Mouse (Mus musculus) embryonic facial prominence, embryonic 10.5 days (tissue): Measurements from ENCODE around the gene Elf2. TPM values are rescaled to one million over a fixed set of nuclear protein-coding genes. Genes with fewer than 3 reads are reported as not detected.
"Not testable (repeated sequence)": the region's sequence is repeated elsewhere in the genome, so short reads cannot be mapped to it uniquely, and the experiment has no call there.

Experiments
- DNase-seq: peaks from one replicate; pipeline ENCODE4 v3.0.0-alpha.2; 2017; ENCODE audit warnings: low spot score
- H3K27ac ChIP-seq: fragments of 300-500 bp; sonication (generic); replicated peaks from 2 replicates; pipeline ENCODE4 v1.5.1; 2016; ENCODE audit warnings: mild to moderate bottlenecking
- H3K27me3 ChIP-seq: fragments of 300-500 bp; sonication (generic); replicated peaks from 2 replicates; pipeline ENCODE4 v1.6.1; 2016; ENCODE audit warnings: low read depth, mild to moderate bottlenecking; ENCODE audit not compliant: poor library complexity, severe bottlenecking
- H3K36me3 ChIP-seq: fragments of 300-500 bp; sonication (generic); replicated peaks from 2 replicates; pipeline ENCODE4 v1.6.1; 2016; ENCODE audit warnings: mild to moderate bottlenecking, moderate library complexity
- H3K4me1 ChIP-seq: fragments of 300-500 bp; sonication (generic); 2 replicates; pipeline ENCODE4 v1.6.1; 2016
- H3K4me3 ChIP-seq: fragments of 300-500 bp; sonication (generic); 2 replicates; pipeline ENCODE4 v1.5.1; 2016; ENCODE audit warnings: mild to moderate bottlenecking, moderate library complexity
- H3K9me3 ChIP-seq: fragments of 300-500 bp; sonication (generic); 2 replicates; pipeline ENCODE4 v1.6.1; 2016; ENCODE audit warnings: mild to moderate bottlenecking
- WGBS: fragments of 180-500 bp; shearing (Covaris S2); methylation state at CpG from one replicate; pipeline ENCODE4 v1.1.7; 2016; 5-methylcytosine and 5-hydroxymethylcytosine counted together
- polyA plus RNA-seq: library from polyadenylated mRNA; unstranded; fragments of >200 nt; fragmentation: Nextera tagmentation; extraction: Ambion mirVana; gene quantifications from 2 replicates; pipeline ENCODE4 v1.2.1, GENCODE M21; 2016

Elf2 gene
- polyA plus RNA-seq, 1 experiment from 2014 or later: 49.2 TPM

DNA sequence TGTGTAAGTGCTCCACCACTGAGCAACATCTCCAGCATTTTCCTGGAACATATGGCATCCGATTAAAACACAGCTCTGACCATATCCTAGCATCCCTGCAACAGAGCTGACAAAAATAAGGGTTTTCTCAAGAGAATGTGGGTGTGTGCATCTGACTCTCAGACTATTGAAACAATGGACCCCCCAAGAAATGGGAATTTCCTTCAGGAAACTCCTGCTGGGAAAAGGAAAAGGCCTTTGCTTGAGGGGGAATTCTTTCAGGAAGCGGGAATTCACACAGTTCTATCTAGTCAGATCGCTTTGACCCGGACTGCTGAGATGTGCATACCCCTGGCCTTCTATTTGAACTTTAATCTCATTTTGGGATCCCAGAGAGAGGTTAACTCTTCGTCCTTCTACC, 116.9 kb downstream of the Elf2 start:
- Histone ChIP-seq H3K9me3 (0 out of 2 replicates have a peak, but pooled peaks cover 3% of the 10 kb centered on the region), H3K36me3 (peaks cover 4% of the 10 kb centered on the region; the same call in 1 of the 2 replicates), H3K4me3 (peak overlapping the region; percentile 93), H3K27ac (no peak overlapping the region), H3K27me3 (no peaks in the 10 kb centered on the region; the same call in 1 of the 2 replicates), H3K4me1 (peaks cover 42% of the 10 kb centered on the region)
- 12% methylated on average over 5 of the region's 5 CpGs for WGBS
- no peak for DNase-seq

DNA sequence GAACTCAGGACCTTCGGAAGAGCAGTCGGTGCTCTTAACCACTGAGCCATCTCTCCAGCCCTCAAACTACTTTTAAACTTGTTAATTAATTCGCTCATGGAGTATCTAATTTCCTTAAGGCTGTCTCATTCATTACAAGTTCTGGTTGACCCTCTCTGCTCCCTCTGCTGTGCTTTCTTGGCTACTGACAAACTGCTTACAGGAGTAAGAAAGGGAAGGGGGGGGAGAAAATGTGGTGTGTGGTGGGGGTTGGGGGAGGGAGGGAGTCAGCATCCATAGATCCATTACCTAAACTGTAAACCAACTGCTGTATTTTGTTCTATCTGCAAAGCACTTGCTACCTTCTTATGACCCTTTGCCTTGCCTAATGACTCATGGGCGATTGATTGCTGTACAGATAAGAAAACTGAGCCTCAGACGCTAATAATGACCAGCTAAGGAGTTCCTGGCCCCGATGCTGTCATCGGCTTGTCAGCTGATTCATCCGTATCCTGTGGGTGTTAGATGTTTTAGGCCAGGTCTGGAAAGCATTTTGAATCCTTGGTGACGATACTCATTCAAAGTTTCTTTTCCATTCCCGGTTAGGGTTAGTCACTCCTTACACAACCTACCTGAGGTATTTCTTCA, 117.5 kb downstream of the Elf2 start:
- peaks cover 42% of the 10 kb centered on the region for H3K4me1 ChIP-seq
- H3K27ac ChIP-seq: no peak overlapping the region
- no peak overlapping the region; the same call in 1 of the 2 replicates for H3K4me3 ChIP-seq
- H3K27me3 ChIP-seq: no peaks in the 10 kb centered on the region; the same call in 1 of the 2 replicates
- WGBS: 56% methylated on average over 10 of the region's 10 CpGs
- no peak for DNase-seq
- H3K36me3 ChIP-seq: 0 out of 2 replicates have a peak, but pooled peaks cover 3% of the 10 kb centered on the region
- 0 out of 2 replicates have a peak, but pooled peaks cover 3% of the 10 kb centered on the region for H3K9me3 ChIP-seq

DNA sequence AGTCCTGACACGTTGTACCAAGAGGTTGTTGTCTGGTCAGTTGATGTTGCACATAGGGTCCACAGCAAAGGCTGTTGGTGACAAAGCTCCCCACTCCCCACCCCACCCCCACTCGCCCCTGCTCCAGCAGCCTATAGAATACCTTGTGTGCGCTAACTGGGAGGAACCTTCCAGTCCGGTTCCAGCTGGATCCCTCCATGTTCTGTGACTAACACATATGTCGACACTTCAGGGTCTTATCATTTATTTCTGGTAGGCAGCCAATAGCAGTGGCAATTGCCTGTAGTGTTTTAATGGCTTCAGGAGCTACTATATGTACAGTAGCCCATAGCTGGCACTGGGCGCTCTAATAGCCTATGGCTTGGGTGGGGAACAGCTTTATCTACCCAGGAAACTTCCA, 118.2 kb downstream of the Elf2 start:
- Histone ChIP-seq H3K27ac (no peak overlapping the region), H3K27me3 (no peaks in the 10 kb centered on the region; the same call in 1 of the 2 replicates), H3K4me3 (no peak overlapping the region), H3K9me3 (0 out of 2 replicates have a peak, but pooled peaks cover 3% of the 10 kb centered on the region), H3K36me3 (0 out of 2 replicates have a peak, but pooled peaks cover 3% of the 10 kb centered on the region), H3K4me1 (peaks cover 42% of the 10 kb centered on the region)
- no peak for DNase-seq
- WGBS: 88% methylated on average over 6 of the region's 6 CpGs

DNA sequence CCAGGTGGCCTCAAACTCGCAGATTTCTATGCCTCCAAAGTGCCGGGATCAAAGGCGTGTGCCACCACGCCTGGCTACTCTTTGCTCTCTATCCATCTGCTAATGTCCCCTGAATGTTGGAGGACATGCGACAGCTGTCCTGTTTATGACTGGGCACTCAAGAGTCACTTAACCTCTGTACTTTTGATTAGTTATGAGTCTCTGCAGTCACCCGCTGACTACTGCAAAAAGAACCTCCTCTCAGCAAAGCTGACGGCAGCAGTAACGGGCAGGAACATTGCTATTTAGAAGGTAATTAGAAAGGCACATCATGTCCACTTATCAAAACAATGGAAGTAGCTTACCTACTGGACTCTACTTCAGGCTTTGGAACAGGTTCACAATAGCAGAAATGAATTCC, 118.6 kb downstream of the Elf2 start:
- Histone ChIP-seq H3K27me3 (no peaks in the 10 kb centered on the region; the same call in 1 of the 2 replicates), H3K4me1 (peaks cover 42% of the 10 kb centered on the region), H3K9me3 (0 out of 2 replicates have a peak, but pooled peaks cover 3% of the 10 kb centered on the region), H3K27ac (no peak overlapping the region), H3K4me3 (no peak overlapping the region), H3K36me3 (0 out of 2 replicates have a peak, but pooled peaks cover 3% of the 10 kb centered on the region)
- no peak for DNase-seq
- WGBS: 77% methylated on average over 8 of the region's 8 CpGs

DNA sequence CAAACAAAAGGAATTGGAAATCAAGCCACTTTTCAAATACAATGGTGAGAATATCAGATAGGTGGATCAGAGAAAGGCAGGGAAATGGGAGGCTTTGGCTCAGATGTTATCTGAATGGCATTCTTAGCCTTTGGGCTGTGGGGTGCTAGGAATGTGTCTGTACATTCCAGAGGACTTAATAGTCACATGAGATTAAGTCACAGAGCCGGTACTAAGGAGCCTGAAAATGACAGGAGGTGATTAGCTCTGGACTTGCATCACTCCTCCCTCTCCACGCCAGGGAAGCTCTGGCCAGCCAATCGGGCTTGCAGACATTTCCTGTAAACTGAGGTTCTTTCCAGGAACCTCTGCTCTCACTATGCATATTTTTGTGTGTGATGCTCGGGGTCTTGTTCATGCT, 119.6 kb downstream of the Elf2 start:
- no peak overlapping the region for H3K27ac ChIP-seq
- H3K36me3 ChIP-seq: no peaks in the 10 kb centered on the region
- no peak for DNase-seq
- no peaks in the 10 kb centered on the region for H3K9me3 ChIP-seq
- H3K27me3 ChIP-seq: no peaks in the 10 kb centered on the region; the same call in 1 of the 2 replicates
- WGBS: 47% methylated on average over 4 of the region's 4 CpGs
- H3K4me3 ChIP-seq: no peak overlapping the region
- peaks cover 34% of the 10 kb centered on the region for H3K4me1 ChIP-seq

DNA sequence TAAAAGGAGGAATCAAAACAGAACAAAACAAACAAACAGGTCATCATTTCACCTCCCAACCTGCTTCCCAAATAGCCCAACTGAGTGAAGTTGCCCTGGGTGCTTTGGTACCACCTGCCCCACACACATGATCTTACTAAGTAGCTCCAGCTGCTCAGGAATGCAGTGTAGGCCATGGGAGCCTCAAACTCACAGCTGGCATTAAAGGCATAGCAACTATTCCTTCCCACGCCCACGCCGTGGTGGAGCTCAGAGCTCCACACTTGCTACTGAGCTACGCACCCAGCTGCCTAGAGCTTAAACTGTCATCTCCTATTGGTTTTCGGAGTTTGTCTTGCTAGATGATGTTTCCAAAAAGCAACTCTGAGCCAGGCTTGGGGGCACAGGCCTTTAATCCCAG, 121.2 kb downstream of the Elf2 start:
- Histone ChIP-seq H3K4me1 (peaks cover 22% of the 10 kb centered on the region), H3K9me3 (no peaks in the 10 kb centered on the region), H3K27ac (no peak overlapping the region), H3K27me3 (no peaks in the 10 kb centered on the region; the same call in 1 of the 2 replicates), H3K4me3 (no peak overlapping the region), H3K36me3 (no peaks in the 10 kb centered on the region)
- WGBS: 92% methylated on average over 5 of the region's 5 CpGs
- no peak for DNase-seq

DNA sequence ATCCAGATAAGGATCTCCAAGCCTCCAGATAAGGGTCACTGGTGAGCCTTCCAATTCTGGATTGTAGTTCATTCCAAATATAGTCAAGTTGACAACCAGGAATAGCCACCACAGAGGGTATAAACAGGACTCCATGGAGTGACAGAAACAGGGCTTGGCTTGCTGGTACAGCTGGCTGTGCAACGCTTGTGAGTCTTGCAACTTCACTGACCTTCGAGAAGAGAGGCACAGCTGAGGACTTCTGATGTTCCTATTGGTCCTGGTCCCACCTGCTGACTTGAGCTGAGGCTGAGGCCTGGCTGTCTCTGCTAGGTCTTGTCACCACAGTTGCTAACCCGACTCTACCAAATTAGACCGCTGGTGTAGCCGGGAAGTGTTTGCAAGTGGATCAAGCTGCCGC, 122.1 kb downstream of the Elf2 start:
- not testable (repeated sequence) for H3K9me3 ChIP-seq
- WGBS: 87% methylated on average over 6 of the region's 6 CpGs

DNA sequence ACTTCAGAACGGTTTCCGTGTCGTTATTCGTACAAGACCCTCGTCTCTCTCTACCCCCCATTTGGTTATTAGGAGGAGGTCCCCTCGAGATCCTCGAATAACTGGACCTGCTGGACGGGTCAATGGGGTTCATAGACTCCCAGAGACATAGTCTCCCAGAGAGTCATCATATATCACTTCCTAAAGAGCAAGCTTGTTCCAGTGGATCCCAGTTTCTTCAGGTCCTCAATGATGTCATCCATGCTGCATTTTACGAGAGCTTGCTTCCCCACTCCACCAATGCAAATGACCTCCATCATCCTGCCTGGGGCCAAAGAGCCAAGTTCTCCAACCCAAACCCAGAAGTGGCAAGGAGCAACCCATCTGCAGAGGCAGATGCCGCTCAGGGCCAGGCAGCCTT, 124.1 kb downstream of the Elf2 start:
- H3K4me1 ChIP-seq, H3K27me3 ChIP-seq, H3K27ac ChIP-seq, H3K36me3 ChIP-seq, H3K9me3 ChIP-seq, H3K4me3 ChIP-seq, DNase-seq: not testable (repeated sequence)
- WGBS: 88% methylated on average over 8 of the region's 10 CpGs

More for the DNA sequence above, 122.1 kb downstream of the Elf2 start:
- not testable (repeated sequence) for H3K4me3 ChIP-seq, H3K27me3 ChIP-seq, H3K36me3 ChIP-seq, H3K27ac ChIP-seq, DNase-seq
- H3K4me1 ChIP-seq: peaks cover 14% of the 10 kb centered on the region

DNA sequence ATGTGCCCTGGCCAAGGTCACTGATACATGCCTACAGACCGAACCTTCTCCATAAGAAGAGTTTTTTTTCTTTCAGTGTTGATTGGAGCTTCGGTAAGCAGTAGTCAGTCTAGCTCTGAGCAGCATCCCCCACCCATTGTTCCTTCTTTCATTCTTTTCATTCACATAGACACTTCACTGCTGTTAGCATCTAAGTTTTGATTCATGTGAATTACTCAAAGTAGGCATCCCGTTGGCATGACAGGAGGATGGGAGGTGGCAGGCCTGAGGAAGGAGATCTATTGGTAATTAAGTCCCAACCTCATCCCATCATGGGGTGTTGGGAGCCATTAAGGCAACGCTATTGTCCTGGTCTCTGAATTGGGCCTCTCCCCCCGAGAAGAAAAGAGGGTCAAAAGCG, 124.8 kb downstream of the Elf2 start:
- H3K27me3 ChIP-seq: no peaks in the 10 kb centered on the region
- no peak for DNase-seq
- H3K36me3 ChIP-seq: no peaks in the 10 kb centered on the region
- no peaks in the 10 kb centered on the region for H3K4me1 ChIP-seq
- H3K4me3 ChIP-seq: no peak overlapping the region
- H3K27ac ChIP-seq: no peak overlapping the region
- no peaks in the 10 kb centered on the region for H3K9me3 ChIP-seq
- 86% methylated on average over 6 of the region's 6 CpGs for WGBS

DNA sequence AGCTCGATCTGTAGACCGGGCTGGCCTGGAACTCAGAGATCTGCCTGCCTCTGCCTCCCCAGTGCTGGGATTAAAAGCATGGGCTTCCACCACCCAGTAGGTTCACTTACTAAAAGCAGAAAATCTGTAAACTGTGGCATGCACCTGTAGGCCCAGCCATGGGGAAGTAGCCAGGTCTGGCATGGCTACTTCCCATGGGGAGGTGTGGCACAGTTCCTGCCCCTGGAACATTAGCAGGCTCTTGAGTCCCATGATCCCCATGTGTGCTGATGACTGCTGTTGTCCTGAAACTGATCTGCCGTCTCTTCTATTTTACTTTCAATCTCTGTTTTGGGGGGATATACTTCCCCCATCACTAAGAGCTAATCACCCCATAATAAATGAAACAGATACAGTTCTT, 127.4 kb downstream of the Elf2 start:
- no peaks in the 10 kb centered on the region for H3K36me3 ChIP-seq
- no peak overlapping the region for H3K27ac ChIP-seq
- H3K4me3 ChIP-seq: no peak overlapping the region
- H3K27me3 ChIP-seq: no peaks in the 10 kb centered on the region
- DNase-seq: no peak
- H3K9me3 ChIP-seq: no peaks in the 10 kb centered on the region
- no peaks in the 10 kb centered on the region for H3K4me1 ChIP-seq
- WGBS: 93% methylated on average over 3 of the region's 3 CpGs

DNA sequence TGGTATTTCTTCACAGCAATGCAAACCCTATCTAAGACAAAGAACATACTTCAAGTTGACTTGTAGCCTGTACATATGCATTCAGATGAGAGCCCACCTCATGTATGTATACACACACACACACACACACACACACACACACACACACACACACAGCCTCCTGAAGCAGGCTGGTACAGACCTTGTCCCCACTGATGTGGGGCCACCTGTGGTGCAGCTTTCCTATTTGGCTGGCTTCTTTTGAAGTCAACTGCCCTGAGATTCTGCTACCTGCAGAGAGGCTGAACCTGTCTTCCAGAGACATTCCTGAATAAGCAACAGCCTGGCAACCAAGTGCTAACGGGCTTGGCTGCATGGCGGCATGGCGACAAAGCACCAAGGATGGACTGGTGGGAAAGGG, 130.0 kb downstream of the Elf2 start:
- no peak for DNase-seq
- Histone ChIP-seq H3K4me1 (0 out of 2 replicates have a peak, but pooled peaks cover 12% of the 10 kb centered on the region), H3K27ac (no peak overlapping the region), H3K9me3 (no peaks in the 10 kb centered on the region), H3K27me3 (no peaks in the 10 kb centered on the region), H3K36me3 (no peaks in the 10 kb centered on the region), H3K4me3 (no peak overlapping the region)
- WGBS: 89% methylated on average over 3 of the region's 3 CpGs

DNA sequence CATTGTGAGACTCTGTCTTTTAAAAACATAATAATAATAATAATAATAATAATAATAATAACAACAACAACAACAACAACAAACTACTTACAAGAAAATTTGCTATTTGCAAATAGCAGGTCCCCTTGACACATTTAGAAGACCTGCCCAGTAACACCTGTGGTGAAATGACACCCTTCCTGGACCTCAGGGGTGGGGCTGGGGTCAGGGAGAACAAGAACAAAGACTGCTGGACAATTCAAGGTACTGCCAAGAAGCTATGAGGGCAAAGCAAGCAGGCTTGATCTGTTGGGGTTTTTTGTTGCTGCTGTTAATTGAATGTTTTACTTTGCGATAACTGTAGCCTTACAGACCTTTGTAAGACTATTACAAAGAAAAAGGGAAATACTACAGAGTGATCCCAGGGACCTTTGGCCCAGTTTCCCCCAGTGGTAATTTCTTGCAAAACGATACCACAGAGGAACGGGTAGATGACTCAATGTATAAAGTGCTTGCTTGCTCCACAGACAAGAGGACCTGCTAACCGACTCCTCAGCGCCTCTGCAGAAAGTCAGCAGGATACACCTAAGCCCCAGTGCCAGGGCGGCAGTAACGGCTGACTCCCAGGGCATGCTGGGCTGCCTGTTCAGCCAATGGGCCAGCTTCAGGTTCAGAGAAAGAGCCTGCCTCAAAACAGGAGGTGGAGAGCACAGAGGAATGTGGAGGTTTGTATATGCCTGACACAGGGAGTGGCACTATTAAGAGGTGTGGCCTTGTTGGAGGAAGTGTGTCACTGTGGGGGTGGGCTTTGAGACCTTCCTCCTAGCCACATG, 130.8 kb downstream of the Elf2 start:
- H3K4me3 ChIP-seq: no peak overlapping the region
- H3K9me3 ChIP-seq: no peaks in the 10 kb centered on the region
- no peak for DNase-seq
- no peaks in the 10 kb centered on the region for H3K27me3 ChIP-seq
- H3K4me1 ChIP-seq: 0 out of 2 replicates have a peak, but pooled peaks cover 12% of the 10 kb centered on the region
- WGBS: 85% methylated on average over 7 of the region's 7 CpGs
- H3K27ac ChIP-seq: no peak overlapping the region
- no peaks in the 10 kb centered on the region for H3K36me3 ChIP-seq
